Mouse (Mus musculus) CH12.LX (cell line): ENCODE results near the gene Nipal4.

Source experiments
- JUN ChIP-seq: IDR thresholded peaks from 2 replicates; pipeline ENCODE4 v1.6.1; 2011; ENCODE audit warnings: low read depth, mild to moderate bottlenecking, low read length, improper control_type of control experiment, moderate library complexity; ENCODE audit not compliant: insufficient read depth
- POLR2A ChIP-seq: IDR thresholded peaks from 2 replicates; pipeline ENCODE4 v1.6.1; 2011; ENCODE audit warnings: low read depth, mild to moderate bottlenecking, improper control_type of control experiment, low read length
- UBTF ChIP-seq: IDR thresholded peaks from 2 replicates; pipeline ENCODE4 v1.6.1; 2012; ENCODE audit warnings: low read depth, mild to moderate bottlenecking, inconsistent platforms, low read length, improper control_type of control experiment, moderate library complexity

- TF ChIP-seq JUN (no peak), POLR2A (no peak), UBTF (no peak)
Observed at GRCm38 (mm10) chr11:46209884-46210283, 43.6 kb upstream of the Nipal4 start.
